Mouse (Mus musculus) right cerebral cortex, adult 18-20 months (tissue): ENCODE results near the gene Vmn1r179.
"Not testable (repeated sequence)": the region's sequence is repeated elsewhere in the genome, so short reads cannot be mapped to it uniquely, and the experiment has no call there.

Source experiments
- DNase-seq: peaks from one replicate; pipeline ENCODE4 v3.0.0; 2022; ENCODE audit warnings: mixed read lengths

Vmn1r179 gene

DNA sequence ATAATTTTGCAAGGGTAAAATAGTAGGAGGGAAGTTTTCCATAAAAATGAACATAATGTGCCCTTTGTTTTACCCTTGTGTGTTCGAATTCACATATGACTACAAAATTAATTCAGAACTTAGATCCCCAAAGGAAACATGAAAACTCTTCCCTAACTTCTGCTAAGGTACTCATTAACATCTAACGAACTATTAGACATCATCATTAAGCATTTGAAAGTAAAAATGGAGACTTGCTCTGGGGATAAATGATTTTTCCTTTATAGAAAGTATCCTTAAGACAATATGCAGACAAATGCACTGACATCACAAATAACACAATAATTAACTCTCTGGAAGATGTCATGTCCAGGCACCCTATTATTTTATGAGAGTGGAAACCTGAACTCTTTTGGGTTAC is at the start of gene Vmn1r179:
Vmn1r179 (plus strand) TSS at position 301 of the 400 bp plus-strand sequence.
- DNase-seq = no peak

DNA sequence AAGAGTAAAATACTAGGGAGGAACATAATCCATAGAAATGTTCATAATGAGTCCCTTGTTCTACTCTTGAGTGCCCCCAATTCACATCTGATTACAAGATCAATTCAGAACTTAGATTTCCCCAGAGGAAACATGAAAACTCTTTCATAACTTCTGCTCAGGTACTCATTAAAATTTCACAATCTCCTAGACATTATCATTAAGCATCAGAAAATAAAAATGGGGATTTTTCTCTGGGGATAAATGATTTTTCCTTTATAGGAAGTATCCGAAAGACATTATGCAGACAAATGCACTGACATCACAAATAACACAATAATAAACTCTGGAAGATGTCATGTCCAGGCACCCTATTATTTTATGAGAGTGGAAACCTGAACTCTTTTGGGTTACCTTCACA is 35.1 kb upstream of the Vmn1r179 start, which contains the start of gene Vmn1r178:
Vmn1r178 (plus strand) TSS at position 301 of the 400 bp plus-strand sequence.
- no peak for DNase-seq

DNA sequence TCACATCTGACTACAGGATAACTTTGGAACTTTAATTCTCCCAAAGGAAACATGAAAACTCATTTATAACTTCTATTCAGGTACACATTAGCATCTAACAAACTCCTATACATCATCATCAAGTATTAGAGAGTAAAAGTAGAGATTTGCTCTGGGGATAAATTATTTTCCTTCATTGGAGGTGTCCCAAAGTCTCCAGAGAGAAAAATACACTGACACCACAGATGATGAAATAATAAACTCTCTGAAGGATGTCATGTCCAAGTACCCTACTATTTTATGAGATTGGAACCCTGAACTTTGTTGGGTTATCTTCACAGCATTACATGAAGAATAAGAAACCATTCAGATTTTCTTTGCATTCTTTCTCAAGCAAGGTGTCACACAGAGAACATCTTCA is 23.6 kb downstream of the Vmn1r179 start, which contains the start of gene Vmn1r180:
Vmn1r180 (plus strand) TSS at position 301 of the 400 bp plus-strand sequence.
- no peak for DNase-seq

DNA sequence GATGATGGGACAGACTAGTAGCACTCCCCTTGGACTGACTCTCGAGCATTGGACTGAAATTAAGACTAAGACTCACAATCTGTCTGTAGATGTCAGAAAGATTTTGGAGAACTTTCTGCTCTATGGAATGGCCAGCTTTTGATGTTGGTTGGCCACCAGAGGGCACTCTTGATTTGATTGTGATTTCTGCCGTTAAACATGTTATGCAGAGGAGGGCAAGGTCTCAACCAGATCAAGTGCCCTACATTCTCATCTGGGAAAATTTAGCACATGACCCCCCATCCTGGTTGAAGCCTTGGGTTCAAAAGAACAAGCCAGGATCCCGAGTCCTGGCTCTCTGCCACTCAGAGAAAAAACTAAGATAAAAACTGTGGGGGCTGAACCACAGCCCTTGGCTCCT is 41.3 kb downstream of the Vmn1r179 start:
- DNase-seq = peak; percentile 9

DNA sequence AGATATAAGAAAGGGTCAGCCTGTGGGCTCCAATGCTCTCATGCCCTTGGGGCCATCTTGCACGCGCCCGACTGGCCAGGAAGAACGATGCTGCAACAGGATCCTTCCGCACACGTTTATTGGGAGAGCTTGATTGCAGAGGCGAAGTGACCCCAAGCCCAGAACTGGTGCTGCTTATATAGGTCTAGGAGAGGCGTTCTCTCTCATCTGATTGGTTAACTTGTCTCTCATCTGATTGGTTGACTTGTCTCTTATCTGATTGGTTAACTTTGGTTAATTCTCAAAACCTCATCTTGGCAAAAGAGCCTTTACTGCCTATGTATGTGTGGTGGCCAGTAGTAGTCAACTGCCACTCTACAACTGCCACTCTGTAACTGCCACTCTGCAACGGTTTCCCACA is 47.5 kb downstream of the Vmn1r179 start, which contains the start of gene Vmn1r181:
Vmn1r181 (plus strand) TSS at position 301 of the 400 bp plus-strand sequence.
- not testable (repeated sequence) for DNase-seq
